Mouse (Mus musculus) myocyte (in vitro differentiated cells): ENCODE data around the gene Lgals9.

Experiments
- CEBPB ChIP-seq: IDR thresholded peaks from 2 replicates; pipeline ENCODE4 v1.6.1; 2011; ENCODE audit warnings: mild to moderate bottlenecking, moderate library complexity; ENCODE audit not compliant: poor library complexity, insufficient read depth, severe bottlenecking
- E2F4 ChIP-seq: IDR thresholded peaks from one replicate; pipeline ENCODE4 v1.6.1; 2011; ENCODE audit warnings: mild to moderate bottlenecking, control low read depth, moderate library complexity; ENCODE audit not compliant: insufficient read depth
- POLR2A ChIP-seq: IDR thresholded peaks from one replicate; pipeline ENCODE4 v1.6.1; 2011; ENCODE audit warnings: low read depth, mild to moderate bottlenecking, control low read depth, moderate library complexity; ENCODE audit not compliant: insufficient read length
- TCF3 ChIP-seq: IDR thresholded peaks from one replicate; pipeline ENCODE4 v1.6.1; 2011; ENCODE audit warnings: low read depth, control low read depth; ENCODE audit not compliant: insufficient read length
- USF1 ChIP-seq: IDR thresholded peaks from one replicate; pipeline ENCODE4 v1.6.1; 2011; ENCODE audit warnings: low read depth, mild to moderate bottlenecking, control low read depth, moderate library complexity

GRCm38 (mm10) chr11:79033021-79033420 is 48.3 kb upstream of the Lgals9 start:
- TF ChIP-seq E2F4 = no peak
- TF ChIP-seq POLR2A = no peak
- no peak for TF ChIP-seq CEBPB
- TF ChIP-seq TCF3 = no peak
- no peak for TF ChIP-seq USF1
